Mouse (Mus musculus) intestine, embryonic 14.5 days (tissue): Measurements from ENCODE around the gene Pmf1. TPM values are rescaled to one million over a fixed set of nuclear protein-coding genes. Genes with fewer than 3 reads are reported as not detected.

Experiments used
- ATAC-seq: fragments of 200-750 bp; cut with Nextera tagmentation; replicated peaks from 2 replicates; pipeline ENCODE4 v1.8.0; 2017; ENCODE audit warnings: low read depth, moderate number of reproducible peaks, moderate TSS enrichment, moderate library complexity; ENCODE audit not compliant: low FRiP score, low TSS enrichment
- DNase-seq: peaks from one replicate; pipeline ENCODE4 v3.0.0-alpha.2; 2018; ENCODE audit warnings: low spot score
- H3K27ac ChIP-seq: fragments of 300-500 bp; sonication (generic); 2 replicates; pipeline ENCODE4 v1.5.1; 2014; ENCODE audit warnings: low read depth, mild to moderate bottlenecking, control low read depth
- H3K27me3 ChIP-seq: fragments of 300-500 bp; sonication (generic); replicated peaks from 2 replicates; pipeline ENCODE4 v1.6.1; 2014; ENCODE audit warnings: low read length, control low read depth; ENCODE audit not compliant: control insufficient read depth, insufficient read depth
- H3K36me3 ChIP-seq: fragments of 300-500 bp; sonication (generic); 2 replicates; pipeline ENCODE4 v1.6.1; 2014; ENCODE audit warnings: low read length, control low read depth; ENCODE audit not compliant: control insufficient read depth, insufficient read depth
- H3K4me1 ChIP-seq: fragments of 300-500 bp; sonication (generic); replicated peaks from 2 replicates; pipeline ENCODE4 v1.6.1; 2014; ENCODE audit warnings: low read length, control low read depth, mixed read lengths; ENCODE audit not compliant: control insufficient read depth, insufficient read depth
- H3K4me2 ChIP-seq: fragments of 300-500 bp; sonication (generic); 2 replicates; pipeline ENCODE4 v1.6.1; 2014; ENCODE audit warnings: low read length
- H3K4me3 ChIP-seq: fragments of 300-500 bp; sonication (generic); 2 replicates; pipeline ENCODE4 v1.5.1; 2014; ENCODE audit warnings: low read depth, low read length, control low read depth, mixed read lengths
- H3K9ac ChIP-seq: fragments of 300-500 bp; sonication (generic); 2 replicates; pipeline ENCODE4 v1.6.1; 2014; ENCODE audit warnings: mild to moderate bottlenecking, low read length
- H3K9me3 ChIP-seq: fragments of 300-500 bp; sonication (generic); 2 replicates; pipeline ENCODE4 v1.6.1; 2016; ENCODE audit warnings: low read length, control low read depth; ENCODE audit not compliant: control insufficient read depth
- WGBS: fragments of 180-500 bp; shearing (Covaris S2); extraction: QIAGEN DNeasy Blood & Tissue Kit; methylation state at CpG from one replicate; pipeline ENCODE4 v1.1.7; 2014; 5-methylcytosine and 5-hydroxymethylcytosine counted together
- microRNA-seq: library from miRNA; unstranded; fragments of <30 nt; microRNA quantifications from one replicate; pipeline ENCODE4, GENCODE M21; 2016
- polyA plus RNA-seq: library from polyadenylated mRNA; unstranded; fragments of >200 nt; fragmentation: Nextera tagmentation; extraction: Ambion mirVana; gene quantifications from 2 replicates; pipeline ENCODE4 v1.2.1, GENCODE M21; 2014

Pmf1 gene
- polyA plus RNA-seq, 1 experiment from 2014 or later = 150 TPM

DNA sequence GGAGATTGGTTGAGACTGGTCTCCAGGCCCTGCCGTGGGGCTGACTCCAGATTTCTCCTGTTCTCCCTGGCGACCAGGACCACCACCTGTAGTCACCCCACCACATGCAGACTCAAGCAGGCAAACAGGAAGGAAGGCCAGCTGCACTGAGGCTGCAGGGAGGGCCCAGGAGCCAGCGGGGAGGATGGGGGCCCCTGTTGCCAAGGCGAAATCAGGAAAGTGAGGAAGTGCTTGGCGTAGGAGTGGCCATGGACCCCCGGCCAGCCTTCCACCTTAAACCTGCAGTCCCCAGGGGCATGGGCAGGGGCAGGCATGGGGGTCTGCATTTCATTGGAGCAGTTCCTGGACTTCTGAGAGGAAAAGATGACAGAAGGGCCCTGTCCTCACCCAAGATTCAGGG is 49.0 kb downstream of the Pmf1 start:
- no peak overlapping the region for H3K27ac ChIP-seq
- H3K36me3 ChIP-seq = peaks cover 67% of the 10 kb centered on the region
- WGBS = 68% methylated on average over 6 of the region's 6 CpGs
- DNase-seq = no peak
- no peak overlapping the region for H3K4me3 ChIP-seq
- no peaks in the 10 kb centered on the region for H3K9me3 ChIP-seq
- H3K4me2 ChIP-seq = no peak overlapping the region
- ATAC-seq = no peak
- H3K4me1 ChIP-seq = 0 out of 2 replicates have a peak, but pooled peaks cover 4% of the 10 kb centered on the region
- H3K9ac ChIP-seq = no peak overlapping the region
- peaks cover 13% of the 10 kb centered on the region for H3K27me3 ChIP-seq

DNA sequence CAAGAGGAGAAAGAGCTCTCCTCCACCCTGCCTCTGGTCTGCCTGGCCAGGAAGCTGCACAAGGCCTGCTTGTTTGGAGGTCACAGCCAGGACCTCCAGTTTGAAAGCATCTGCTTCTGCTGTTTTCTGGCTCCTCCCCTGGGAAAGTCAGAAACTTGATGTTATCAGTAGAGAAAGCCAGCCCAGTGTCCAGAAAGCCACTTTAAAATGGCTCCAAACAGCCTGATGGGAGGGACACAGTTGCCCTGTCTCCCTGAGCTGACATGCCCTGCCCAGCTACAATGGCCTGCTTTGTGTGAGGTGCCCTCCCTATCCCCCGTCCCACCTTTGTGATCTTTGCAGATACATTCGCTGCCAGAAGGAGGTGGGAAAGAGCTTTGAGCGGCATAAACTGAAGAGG is 50.1 kb downstream of the Pmf1 start:
- ATAC-seq = no peak
- Histone ChIP-seq H3K4me3 (no peak overlapping the region), H3K27ac (no peak overlapping the region), H3K4me2 (no peak overlapping the region), H3K9ac (no peak overlapping the region), H3K27me3 (peaks cover 2% of the 10 kb centered on the region), H3K36me3 (peaks cover 78% of the 10 kb centered on the region), H3K9me3 (no peaks in the 10 kb centered on the region), H3K4me1 (0 out of 2 replicates have a peak, but pooled peaks cover 4% of the 10 kb centered on the region)
- WGBS = 67% methylated on average over 3 of the region's 3 CpGs
- DNase-seq = no peak

DNA sequence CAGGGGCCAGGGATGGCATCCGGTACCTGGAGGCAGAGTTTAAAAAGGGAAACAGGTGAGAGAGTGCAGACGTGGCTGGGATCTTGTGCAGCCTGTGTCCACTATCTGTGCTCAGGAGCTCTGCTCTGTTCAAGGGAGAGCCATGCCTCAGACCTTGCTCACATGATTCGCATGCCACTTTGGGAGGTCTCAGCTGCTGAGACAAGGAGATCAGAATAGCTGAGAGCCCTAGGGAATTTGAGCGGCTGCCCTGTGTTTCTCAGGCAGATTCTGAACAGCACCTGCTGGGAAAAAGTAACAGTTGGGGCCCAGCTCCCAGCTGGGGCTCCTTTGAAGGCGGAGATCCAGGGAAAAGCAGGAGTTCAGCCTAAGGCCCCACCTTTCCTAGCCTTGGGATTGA is 50.5 kb downstream of the Pmf1 start:
- H3K9ac ChIP-seq = no peak overlapping the region
- H3K36me3 ChIP-seq = peaks cover 82% of the 10 kb centered on the region
- 75% methylated on average over 5 of the region's 5 CpGs for WGBS
- 0 out of 2 replicates have a peak, but pooled peaks cover under 1% of the 10 kb centered on the region for H3K4me1 ChIP-seq
- no peak for ATAC-seq
- no peak overlapping the region for H3K4me2 ChIP-seq
- no peak for DNase-seq
- H3K4me3 ChIP-seq = no peak overlapping the region
- no peaks in the 10 kb centered on the region; the same call in 1 of the 2 replicates for H3K27me3 ChIP-seq
- H3K27ac ChIP-seq = no peak overlapping the region
- H3K9me3 ChIP-seq = no peaks in the 10 kb centered on the region

DNA sequence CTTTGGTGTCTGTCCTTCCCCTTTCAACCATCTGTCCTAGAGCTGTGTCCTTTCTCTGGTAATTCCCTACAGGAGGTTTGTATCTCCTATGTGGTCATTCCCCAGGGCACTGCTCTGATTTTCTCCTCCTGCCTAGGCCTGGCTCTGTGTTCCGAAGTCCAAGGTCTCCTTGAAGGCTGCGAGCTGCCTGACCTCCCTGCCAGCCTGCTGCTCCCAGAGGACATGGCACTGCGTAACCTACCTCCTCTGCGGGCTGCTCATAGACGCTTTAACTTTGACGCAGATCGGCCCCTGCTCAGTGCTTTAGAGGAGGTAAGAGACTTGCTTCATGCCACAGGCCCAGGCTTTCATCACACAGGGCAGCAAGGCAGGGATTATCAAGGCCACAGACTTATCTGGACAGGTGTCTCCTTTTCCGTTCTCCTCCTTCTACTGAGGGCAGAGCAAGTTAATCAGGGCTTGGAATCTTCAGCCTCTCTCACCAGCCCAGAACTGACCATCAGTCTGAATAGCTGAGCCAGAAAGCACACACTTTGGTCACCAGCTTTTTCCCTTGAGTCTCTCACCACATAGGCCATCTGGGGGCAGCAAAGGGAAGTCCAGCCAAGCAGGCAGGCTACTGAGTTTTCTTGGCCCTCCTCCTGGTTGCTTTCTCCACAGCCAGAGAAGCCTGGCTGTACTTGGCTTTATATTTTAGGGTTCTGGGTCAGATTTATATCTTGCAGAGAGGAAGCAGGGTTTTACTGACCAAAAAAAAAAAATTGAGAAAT is 55.5 kb downstream of the Pmf1 start:
- no peak overlapping the region for H3K9ac ChIP-seq
- no peaks in the 10 kb centered on the region for H3K27me3 ChIP-seq
- no peak for ATAC-seq
- no peaks in the 10 kb centered on the region for H3K9me3 ChIP-seq
- H3K4me2 ChIP-seq = no peak overlapping the region
- peaks cover 100% of the 10 kb centered on the region for H3K36me3 ChIP-seq
- no peaks in the 10 kb centered on the region for H3K4me1 ChIP-seq
- H3K27ac ChIP-seq = no peak overlapping the region
- no peak overlapping the region for H3K4me3 ChIP-seq
- DNase-seq = no peak
- 94% methylated on average over 8 of the region's 8 CpGs for WGBS

DNA sequence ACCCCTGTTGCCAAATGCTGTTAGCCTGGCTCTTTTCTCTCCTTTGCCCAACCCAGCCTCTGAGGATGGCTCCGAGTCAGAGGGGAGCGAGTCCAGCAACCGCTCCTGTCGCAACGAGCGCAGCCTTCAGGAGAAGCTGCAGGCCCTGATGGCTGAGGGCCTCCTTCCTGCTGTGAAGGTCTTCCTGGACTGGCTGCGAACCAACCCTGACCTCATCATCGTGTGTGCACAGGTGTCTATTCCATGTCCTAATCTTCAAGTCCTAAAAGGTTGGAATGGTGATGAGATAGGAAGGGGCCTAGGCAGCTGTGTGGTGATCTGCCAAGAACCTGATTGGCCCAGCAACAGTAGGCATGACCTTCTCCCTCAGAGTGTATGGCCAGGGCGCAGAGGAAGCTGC is 57.2 kb downstream of the Pmf1 start:
- no peak overlapping the region for H3K4me2 ChIP-seq
- peaks cover 100% of the 10 kb centered on the region for H3K36me3 ChIP-seq
- no peaks in the 10 kb centered on the region for H3K4me1 ChIP-seq
- no peak for DNase-seq
- 94% methylated on average over 9 of the region's 9 CpGs for WGBS
- no peaks in the 10 kb centered on the region for H3K9me3 ChIP-seq
- no peak overlapping the region for H3K4me3 ChIP-seq
- H3K27me3 ChIP-seq = no peaks in the 10 kb centered on the region
- no peak overlapping the region for H3K9ac ChIP-seq
- no peak overlapping the region for H3K27ac ChIP-seq
- ATAC-seq = no peak

DNA sequence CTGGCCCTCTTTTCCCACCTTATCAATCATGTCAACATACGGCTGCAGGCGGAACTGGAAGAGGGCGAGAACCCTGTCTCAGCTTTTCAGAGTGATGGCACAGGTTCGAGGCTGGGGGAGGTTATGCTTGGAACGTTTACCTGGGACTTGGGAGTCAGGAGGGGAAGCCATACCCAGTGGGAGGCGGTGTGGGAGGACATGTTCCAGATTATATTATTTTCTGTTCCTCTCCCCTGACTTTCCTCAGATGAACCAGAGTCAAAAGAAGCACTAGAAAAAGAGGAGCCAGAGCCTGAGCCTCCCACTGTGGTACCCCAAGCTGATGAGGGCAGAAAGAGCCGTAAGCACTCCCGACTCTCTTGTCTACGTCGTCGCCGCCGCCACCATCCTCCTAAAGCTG is 59.4 kb downstream of the Pmf1 start:
- H3K36me3 ChIP-seq = peaks cover 99% of the 10 kb centered on the region
- H3K27ac ChIP-seq = no peak overlapping the region
- no peak for DNase-seq
- 89% methylated on average over 13 of the region's 13 CpGs for WGBS
- H3K4me3 ChIP-seq = no peak overlapping the region
- H3K4me2 ChIP-seq = no peak overlapping the region
- no peaks in the 10 kb centered on the region for H3K27me3 ChIP-seq
- no peak overlapping the region for H3K9ac ChIP-seq
- H3K4me1 ChIP-seq = no peaks in the 10 kb centered on the region
- no peak for ATAC-seq
- H3K9me3 ChIP-seq = no peaks in the 10 kb centered on the region

Small RNA genes lying within 50 kb of the gene (microRNA-seq; reads per million reads assigned to microRNA genes)
- not detected for gene Mir7011

Other genes with a start within 250 kb of the Pmf1 start
- gene Rhbg, start 155.6 kb downstream of the Pmf1 start, polyA plus RNA-seq = 0.26 TPM in 1 of 2 replicates, not detected in the other
- gene Gm38392, start 123.1 kb downstream of the Pmf1 start, polyA plus RNA-seq = 0.28 and 0.89 TPM in 2 replicates
- gene Tsacc, start 113.3 kb downstream of the Pmf1 start, polyA plus RNA-seq = 13.3 TPM in 2 replicates
- gene Cct3, start 113.2 kb downstream of the Pmf1 start, polyA plus RNA-seq = 566 and 608 TPM in 2 replicates
- 140 and 161 TPM in 2 replicates for gene Glmp, start 85.3 kb downstream of the Pmf1 start, polyA plus RNA-seq
- gene Tmem79, start 74.2 kb downstream of the Pmf1 start, polyA plus RNA-seq = 17.1 and 17.3 TPM in 2 replicates
- 39.4 and 40.1 TPM in 2 replicates for gene Smg5, start 74.1 kb downstream of the Pmf1 start, polyA plus RNA-seq
- gene Paqr6, start 45.7 kb downstream of the Pmf1 start, polyA plus RNA-seq = 1.5 and 2.4 TPM in 2 replicates
- gene Bglap3, start 37.6 kb downstream of the Pmf1 start, polyA plus RNA-seq = 0.28 and 0.30 TPM in 2 replicates
- not detected in 2 replicates for gene Bglap2, start 31.6 kb downstream of the Pmf1 start, polyA plus RNA-seq
- gene Bglap, start 25.9 kb downstream of the Pmf1 start, polyA plus RNA-seq = 0.64 TPM in 1 of 2 replicates, not detected in the other
- 19.7 and 20.1 TPM in 2 replicates for gene Slc25a44, start 14.8 kb upstream of the Pmf1 start, polyA plus RNA-seq
- 11.1 and 13.3 TPM in 2 replicates for gene Sema4a, start 50.9 kb upstream of the Pmf1 start, polyA plus RNA-seq
- gene Lmna, start 99.6 kb upstream of the Pmf1 start, polyA plus RNA-seq = 86.0 and 96.0 TPM in 2 replicates
- gene Mex3a, start 122.1 kb upstream of the Pmf1 start, polyA plus RNA-seq = 19.8 and 23.8 TPM in 2 replicates
- 55.6 and 56.9 TPM in 2 replicates for gene Rab25, start 138.0 kb upstream of the Pmf1 start, polyA plus RNA-seq
- gene Lamtor2, start 142.7 kb upstream of the Pmf1 start, polyA plus RNA-seq = 98.9 and 102 TPM in 2 replicates
- gene Ubqln4, start 143.4 kb upstream of the Pmf1 start, polyA plus RNA-seq = 59.0 and 60.8 TPM in 2 replicates
- gene Ssr2, start 165.5 kb upstream of the Pmf1 start, polyA plus RNA-seq = 290 and 316 TPM in 2 replicates
- 87.0 and 98.4 TPM in 2 replicates for gene Arhgef2, start 195.6 kb upstream of the Pmf1 start, polyA plus RNA-seq
- gene Rxfp4, start 242.8 kb upstream of the Pmf1 start, polyA plus RNA-seq = not detected in 2 replicates